Mouse (Mus musculus) NIH3T3 (cell line): Measurements from ENCODE around the gene Lig1.

ENCODE experiments used
- DNase-seq: peaks from one replicate; pipeline ENCODE4 v3.0.0-alpha.2; 2012; ENCODE audit warnings: low read depth

Gene Lig1

GRCm38 (mm10) chr7:13310493-13311199, 33.6 kb downstream of the Lig1 start:
- DNase-seq, result no peak

- DNase-seq, result no peak
Observed at GRCm38 (mm10) chr7:13311401-13311800, 34.3 kb downstream of the Lig1 start.

DNA sequence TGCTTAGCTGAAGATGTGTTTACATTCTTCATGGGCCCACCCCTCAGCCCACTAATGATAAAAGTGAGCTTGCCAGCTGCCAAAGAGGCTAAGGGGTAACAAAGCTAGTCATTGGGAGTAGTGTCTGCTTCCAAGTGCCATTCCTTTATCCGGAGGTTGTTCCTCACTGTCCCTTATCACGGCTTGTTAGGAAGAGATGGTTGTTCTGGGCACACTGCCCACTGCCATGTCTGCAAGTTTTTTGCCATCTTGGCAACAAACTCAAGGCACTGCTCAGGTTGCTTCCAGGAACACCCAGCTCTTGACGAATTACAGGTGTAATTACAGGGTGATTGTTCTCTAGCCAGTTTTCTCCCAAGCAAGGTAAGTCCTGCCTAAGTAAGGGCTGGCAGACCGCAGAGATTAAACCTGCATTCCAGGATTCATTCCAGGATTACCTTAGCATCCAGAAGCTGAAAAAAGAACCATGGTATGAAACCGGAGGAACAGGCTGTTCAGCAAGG, 37.1 kb downstream of the Lig1 start:
- DNase-seq, result no peak

DNA sequence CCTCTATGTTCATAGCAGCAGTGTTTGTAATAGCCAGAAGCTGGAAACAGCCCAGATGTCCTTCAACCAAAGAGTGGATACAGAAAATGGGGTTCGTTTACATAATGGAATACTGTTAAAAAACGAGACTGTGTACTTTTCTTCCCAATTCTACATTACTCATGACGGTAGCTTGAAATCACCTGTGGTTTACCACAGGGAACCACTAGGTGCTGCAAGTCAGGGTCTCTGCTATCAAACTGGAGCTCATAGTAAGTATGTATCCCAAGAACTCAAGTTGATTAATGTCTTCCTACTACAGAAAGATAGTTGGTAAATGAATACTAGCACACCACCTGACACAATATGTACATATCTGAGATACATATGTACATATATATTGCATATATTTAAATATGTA, 44.3 kb downstream of the Lig1 start:
- no peak for DNase-seq

DNA sequence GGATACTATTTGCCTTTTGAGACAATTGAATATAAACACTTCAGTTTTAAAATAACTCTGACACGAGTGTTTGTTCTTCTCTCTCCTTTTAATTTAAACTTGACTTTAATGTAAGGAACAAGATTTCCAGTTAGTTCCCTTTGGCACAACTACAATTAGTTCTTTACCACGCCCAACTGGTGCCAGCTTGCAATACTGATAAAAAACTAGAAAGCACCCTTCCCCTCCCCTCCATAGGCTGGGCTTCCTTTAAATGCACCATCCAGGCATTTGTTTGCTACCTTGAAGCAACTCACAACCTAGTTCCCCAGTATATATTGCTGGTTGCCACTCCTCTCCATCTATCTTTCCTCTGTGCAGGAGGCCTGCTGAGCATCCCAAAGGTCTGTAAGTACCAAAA, 47.2 kb downstream of the Lig1 start, which contains the start of gene Pla2g4c:
TSS of gene Pla2g4c (plus strand) at position 340 of the 400 bp plus-strand sequence.
- DNase-seq, result no peak

DNA sequence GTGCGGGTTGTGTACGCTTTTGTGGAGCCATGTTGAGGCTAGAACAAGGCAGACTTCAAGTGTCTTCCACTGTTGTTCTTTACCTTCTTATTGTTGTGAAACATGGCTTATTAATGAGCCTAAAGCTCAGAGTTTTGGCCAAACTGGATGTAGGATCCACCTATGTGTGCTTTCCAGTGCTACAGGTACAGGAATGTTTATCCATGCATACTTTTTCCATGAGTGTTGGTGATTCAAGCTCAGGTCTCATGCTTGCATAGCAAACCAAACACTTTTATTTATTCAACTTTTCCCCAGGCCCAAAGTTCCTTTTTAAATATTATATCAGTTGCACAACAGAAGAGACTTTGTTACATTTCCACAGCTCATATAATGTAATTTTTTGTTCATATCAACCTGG, 53.5 kb downstream of the Lig1 start:
- no peak for DNase-seq

DNA sequence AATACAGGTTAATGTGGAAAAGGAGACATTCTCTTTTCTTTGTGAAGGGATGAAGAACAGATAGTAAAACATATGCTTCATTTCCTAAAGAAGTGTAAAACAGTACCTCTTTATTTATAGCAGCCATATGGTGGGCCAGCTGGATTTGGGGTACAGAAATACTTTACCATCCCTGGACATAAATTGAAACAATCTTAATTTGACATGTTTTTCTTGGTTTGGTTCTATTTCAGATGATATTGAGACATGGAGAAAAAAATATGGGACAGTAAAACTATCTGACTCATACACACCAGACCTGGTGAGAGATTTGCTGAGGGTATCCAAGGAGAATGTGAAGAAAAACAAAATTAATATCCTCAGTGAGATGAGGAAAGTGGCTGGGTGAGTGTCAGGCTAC, 78.9 kb downstream of the Lig1 start:
- DNase-seq, result no peak
